Mouse (Mus musculus): ENCODE data around the gene Extl2. TPM values are rescaled to one million over a fixed set of nuclear protein-coding genes. Genes with fewer than 3 reads are reported as not detected.

Gene Extl2
- 14.7 TPM for polyA plus RNA-seq (2014; fragmentation: Illumina TruSeq; extraction: RNeasy Lipid Tissue Mini Kit (QIAGEN cat#74804); ENCODE audit: low read depth, low replicate concordance)

DNA sequence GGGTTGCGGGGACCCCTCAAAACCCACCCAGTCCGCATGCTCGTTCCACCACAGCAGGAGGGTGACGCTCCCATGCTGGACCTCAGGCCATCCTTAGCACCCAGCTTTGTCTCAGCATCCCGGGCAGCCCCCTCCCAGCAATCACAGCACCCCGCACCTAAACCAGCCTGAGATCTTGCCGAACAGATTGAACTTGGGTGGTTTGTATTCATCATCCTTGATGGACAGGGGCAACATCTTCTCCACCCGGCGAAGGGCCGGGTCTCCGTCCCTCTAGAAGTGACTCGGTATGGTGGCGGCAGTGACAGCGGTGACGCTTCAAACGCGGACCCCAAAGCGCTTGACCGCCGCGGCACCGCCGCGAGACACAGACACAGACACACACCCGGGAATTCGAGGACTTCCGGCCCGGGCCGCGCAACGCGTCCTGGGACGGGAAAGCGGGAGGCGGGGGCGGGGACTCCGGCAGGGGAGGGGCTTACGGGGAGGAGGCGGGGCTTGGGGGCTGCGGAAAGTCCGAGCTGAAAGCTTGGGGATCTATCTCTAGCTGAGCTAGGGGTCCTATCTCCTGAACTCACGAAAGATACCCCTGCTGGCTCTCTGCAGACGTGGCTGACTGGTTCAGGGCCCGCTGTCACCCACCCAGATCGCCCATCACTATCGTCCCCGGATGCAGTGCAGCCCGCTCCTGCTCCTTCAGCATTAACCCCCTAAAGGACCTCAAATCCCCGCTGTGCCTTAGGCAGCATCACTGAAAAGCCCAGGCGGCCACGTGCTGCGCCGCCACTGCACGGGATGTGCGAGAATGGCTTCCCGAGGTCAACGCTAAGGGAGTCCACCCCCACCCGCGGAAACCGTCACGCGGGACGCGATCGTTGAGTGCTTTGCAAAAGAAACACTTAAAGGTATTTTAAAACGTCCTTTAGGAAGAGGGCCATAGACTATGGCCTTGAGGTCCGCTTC, at the start of gene Extl2, which contains the start of gene Slc30a7:
TSS of gene Extl2 (plus strand) at position 485 of the 963 bp plus-strand sequence.
TSS of gene Slc30a7 (minus strand) at position 429 of the 963 bp plus-strand sequence.

Other genes starting within 250 kb of the Extl2 start
- gene Dph5, start 119.6 kb upstream of the Extl2 start, polyA plus RNA-seq (2014; fragmentation: Illumina TruSeq; extraction: RNeasy Lipid Tissue Mini Kit (QIAGEN cat#74804); ENCODE audit: low read depth, low replicate concordance) = 8.3 TPM
- gene Slc30a7, start 56 bp upstream of the Extl2 start, polyA plus RNA-seq (2014; fragmentation: Illumina TruSeq; extraction: RNeasy Lipid Tissue Mini Kit (QIAGEN cat#74804); ENCODE audit: low read depth, low replicate concordance) = 24.2 TPM
- 12.1 TPM for gene Vcam1, start 122.2 kb downstream of the Extl2 start, polyA plus RNA-seq (2014; fragmentation: Illumina TruSeq; extraction: RNeasy Lipid Tissue Mini Kit (QIAGEN cat#74804); ENCODE audit: low read depth, low replicate concordance)
- 1.3 TPM for gene Gpr88, start 246.0 kb downstream of the Extl2 start, polyA plus RNA-seq (2014; fragmentation: Illumina TruSeq; extraction: RNeasy Lipid Tissue Mini Kit (QIAGEN cat#74804); ENCODE audit: low read depth, low replicate concordance)